Mouse (Mus musculus) E14TG2a.4 (cell line): ENCODE results near the gene Bscl2.

Experiments
- CTCF ChIP-seq: conservative IDR thresholded peaks from 2 replicates; pipeline ENCODE4 v1.5.1; 2014; ENCODE audit warnings: low read length
- NANOG ChIP-seq: IDR thresholded peaks from 2 replicates; pipeline ENCODE4 v1.6.1; 2014; ENCODE audit warnings: borderline replicate concordance, low read length, mixed read lengths
- POU5F1 ChIP-seq: IDR thresholded peaks from 2 replicates; pipeline ENCODE4 v1.6.1; 2014; ENCODE audit warnings: low read length, borderline replicate concordance

DNA sequence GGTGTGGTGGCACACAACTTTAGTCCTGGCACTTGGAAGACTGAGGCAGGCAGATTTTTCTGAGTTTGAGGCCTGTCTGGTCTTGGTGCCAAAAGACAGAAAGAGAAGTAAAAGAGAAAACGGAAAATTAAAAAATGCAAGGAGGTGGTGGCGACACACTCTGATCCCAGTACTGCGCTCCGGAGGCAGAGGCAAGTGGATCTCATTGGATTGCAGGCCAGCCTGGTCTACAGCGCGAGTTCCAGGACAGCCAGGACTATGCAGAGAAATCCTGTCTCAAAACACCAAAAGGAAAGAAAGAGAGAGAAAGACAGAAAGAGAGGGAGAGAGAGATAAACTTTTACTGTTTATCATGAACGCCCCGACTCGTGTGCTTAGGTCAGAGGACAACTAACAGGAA, 33.6 kb downstream of the Bscl2 start:
- no peak for TF ChIP-seq CTCF
- TF ChIP-seq NANOG: no peak
- TF ChIP-seq POU5F1: no peak
